Comparison of ENCODE assay signal across 8 mouse cellular contexts in the genomic region with DNA sequence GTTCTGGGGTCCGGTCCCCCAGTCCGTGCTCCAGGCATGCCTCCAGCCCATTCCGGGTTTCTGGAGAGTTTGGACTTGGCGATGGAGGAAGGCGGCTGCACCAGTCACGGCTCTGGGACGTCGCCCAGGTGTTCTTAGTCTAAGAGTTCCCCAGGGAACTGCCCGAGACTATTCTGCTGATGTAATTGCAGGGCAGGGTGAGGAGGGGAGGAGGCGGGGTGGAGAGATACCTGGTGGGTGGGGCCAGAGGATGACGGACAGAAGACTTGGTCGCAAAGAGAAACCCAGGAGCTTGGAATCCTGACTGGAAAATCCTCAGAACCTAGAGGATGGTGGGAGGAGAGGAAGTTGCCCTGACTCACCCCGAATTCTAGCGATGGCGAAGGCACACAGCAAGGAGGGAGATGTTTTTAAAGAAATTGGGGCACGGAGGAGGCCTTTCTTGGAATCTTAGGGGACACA. TPM values are rescaled to one million over a fixed set of nuclear protein-coding genes. Genes with fewer than 3 reads are reported as not detected.
A peak's percentile ranks its signal among the peaks of the same experiment; 100 is the strongest.
DNase-seq lines count a peak whose midpoint lies in the region; ATAC-seq lines count a peak whose summit lies in the region.

No protein-coding gene starts in this region.

- no peak for ATAC-seq in heart, embryonic 15.5 days (replicated peaks; ENCODE audit: insufficient number of reproducible peaks, insufficient read depth, low FRiP score, low read depth)
- ATAC-seq in hindbrain, embryonic 14.5 days (ENCODE audit: low FRiP score), result no peak
- ATAC-seq in midbrain, embryonic 13.5 days, result no peak

- H3K9me3 ChIP-seq in heart, embryonic 15.5 days (replicated peaks), result no peaks in the 10 kb centered on the region
- no peaks in the 10 kb centered on the region for H3K9me3 ChIP-seq in hindbrain, embryonic 14.5 days (ENCODE audit: control insufficient read depth, low read length)
- no peaks in the 10 kb centered on the region for H3K9me3 ChIP-seq in midbrain, embryonic 13.5 days

- H3K4me3 ChIP-seq in heart, embryonic 15.5 days, result 0 out of 2 replicates have a peak overlapping the region, but pooled peaks have one; percentile 19
- H3K4me3 ChIP-seq in hindbrain, embryonic 14.5 days (replicated peaks; ENCODE audit: low read length), result peak overlapping the region; percentile 23
- peak overlapping the region; percentile 20 for H3K4me3 ChIP-seq in midbrain, embryonic 13.5 days (replicated peaks)

- no peaks in the 10 kb centered on the region for H3K36me3 ChIP-seq in heart, embryonic 15.5 days
- H3K36me3 ChIP-seq in hindbrain, embryonic 14.5 days (replicated peaks; ENCODE audit: control insufficient read depth, insufficient read depth), result no peaks in the 10 kb centered on the region
- no peaks in the 10 kb centered on the region for H3K36me3 ChIP-seq in midbrain, embryonic 13.5 days

- no peak overlapping the region for H3K27ac ChIP-seq in heart, embryonic 15.5 days
- no peak overlapping the region for H3K27ac ChIP-seq in hindbrain, embryonic 14.5 days
- H3K27ac ChIP-seq in midbrain, embryonic 13.5 days, result no peak overlapping the region

- H3K27me3 ChIP-seq in heart, embryonic 15.5 days, result peaks cover 16% of the 10 kb centered on the region; the same call in 1 of the 2 replicates
- H3K27me3 ChIP-seq in hindbrain, embryonic 14.5 days (ENCODE audit: control insufficient read depth, insufficient read depth, low read length), result peaks cover 19% of the 10 kb centered on the region; the same call in 1 of the 2 replicates
- H3K27me3 ChIP-seq in midbrain, embryonic 13.5 days, result peaks cover 26% of the 10 kb centered on the region

- DNase-seq in heart, adult 9 months (ENCODE audit: low spot score in 2 of 2), result no peak
- peak; percentile 35 to 58 for DNase-seq in cerebellum, postnatal 25 days
- no peak for DNase-seq in hindbrain, embryonic 14.5 days (ENCODE audit: low spot score)
- peak; percentile 33 to 53 for DNase-seq in left cerebral cortex, postnatal 36 days (ENCODE audit: low spot score in 2 of 2)
- no peak for DNase-seq in thymus, adult 18-20 months
- DNase-seq in urinary bladder, adult 2 months (ENCODE audit: low spot score), result no peak

- no peak overlapping the region for H3K9ac ChIP-seq in heart, embryonic 15.5 days
- H3K9ac ChIP-seq in hindbrain, embryonic 14.5 days, result peak overlapping the region; percentile 39; the same call in 1 of the 2 replicates
- no peak overlapping the region; the same call in 1 of the 2 replicates for H3K9ac ChIP-seq in midbrain, embryonic 13.5 days (replicated peaks)

- intact Hi-C loops in left cerebral cortex, postnatal 36 days (cut with DNase I), result no loop called here

- H3K4me2 ChIP-seq in heart, embryonic 15.5 days, result peak overlapping the region; percentile 47
- H3K4me2 ChIP-seq in hindbrain, embryonic 14.5 days (replicated peaks), result peak overlapping the region; percentile 51
- peak overlapping the region; percentile 39 for H3K4me2 ChIP-seq in midbrain, embryonic 13.5 days (replicated peaks)

- H3K4me1 ChIP-seq in heart, embryonic 15.5 days (replicated peaks), result peaks cover 9% of the 10 kb centered on the region
- H3K4me1 ChIP-seq in hindbrain, embryonic 14.5 days (replicated peaks; ENCODE audit: control insufficient read depth, insufficient read depth, low read length), result peaks cover 8% of the 10 kb centered on the region
- peaks cover 6% of the 10 kb centered on the region; the same call in 1 of the 2 replicates for H3K4me1 ChIP-seq in midbrain, embryonic 13.5 days (replicated peaks)

- WGBS in heart, embryonic 15.5 days, result 4% methylated on average over 16 of the region's 16 CpGs
- 4% methylated on average over 16 of the region's 16 CpGs for WGBS in hindbrain, embryonic 14.5 days
- 6% methylated on average over 16 of the region's 16 CpGs for WGBS in midbrain, embryonic 13.5 days

RNA-seq across cellular contexts. Expression of gene Ifnl2, which starts 22.2 kb away (rescaled TPM):
- not detected in 2 replicates for polyA plus RNA-seq in heart, embryonic 15.5 days (2015; fragmentation: Nextera tagmentation; extraction: Ambion mirVana)
- polyA plus RNA-seq in hindbrain, embryonic 14.5 days (2014; fragmentation: Nextera tagmentation; extraction: Ambion mirVana), result not detected in 2 replicates
- not detected for total RNA-seq in left cerebral cortex, postnatal 36 days (2021)
- polyA plus RNA-seq in midbrain, embryonic 13.5 days (2015; fragmentation: Nextera tagmentation; extraction: Ambion mirVana), result not detected in 2 replicates
- not detected in 2 replicates for polyA plus RNA-seq in urinary bladder, adult 2 months (2012; rRNA removed)

RNA-seq across cellular contexts. Expression of gene Ifnl3, which starts 34.6 kb away (rescaled TPM):
- not detected in 2 replicates for polyA plus RNA-seq in heart, embryonic 15.5 days (2015; fragmentation: Nextera tagmentation; extraction: Ambion mirVana)
- polyA plus RNA-seq in hindbrain, embryonic 14.5 days (2014; fragmentation: Nextera tagmentation; extraction: Ambion mirVana), result not detected in 2 replicates
- not detected for total RNA-seq in left cerebral cortex, postnatal 36 days (2021)
- polyA plus RNA-seq in midbrain, embryonic 13.5 days (2015; fragmentation: Nextera tagmentation; extraction: Ambion mirVana), result not detected in 2 replicates
- not detected in 2 replicates for polyA plus RNA-seq in urinary bladder, adult 2 months (2012; rRNA removed)

RNA-seq across cellular contexts. Expression of gene Lrfn1, which starts 36.3 kb away (rescaled TPM):
- polyA plus RNA-seq in heart, embryonic 15.5 days (2015; fragmentation: Nextera tagmentation; extraction: Ambion mirVana), result 1.1 and 1.5 TPM in 2 replicates
- polyA plus RNA-seq in hindbrain, embryonic 14.5 days (2014; fragmentation: Nextera tagmentation; extraction: Ambion mirVana), result 25.5 and 28.7 TPM in 2 replicates
- total RNA-seq in left cerebral cortex, postnatal 36 days (2021), result 10 to 100 TPM; 85.9 to 93.8 TPM
- polyA plus RNA-seq in midbrain, embryonic 13.5 days (2015; fragmentation: Nextera tagmentation; extraction: Ambion mirVana), result 9.1 and 11.8 TPM in 2 replicates
- 3.9 and 4.3 TPM in 2 replicates for polyA plus RNA-seq in urinary bladder, adult 2 months (2012; rRNA removed)

RNA-seq across cellular contexts. Expression of gene Gmfg, which starts 50.8 kb away (rescaled TPM):
- 9.6 and 20.9 TPM in 2 replicates for polyA plus RNA-seq in heart, embryonic 15.5 days (2015; fragmentation: Nextera tagmentation; extraction: Ambion mirVana)
- 4.7 and 6.6 TPM in 2 replicates for polyA plus RNA-seq in hindbrain, embryonic 14.5 days (2014; fragmentation: Nextera tagmentation; extraction: Ambion mirVana)
- 1 to 10 TPM; 1.3 to 2.0 TPM for total RNA-seq in left cerebral cortex, postnatal 36 days (2021)
- polyA plus RNA-seq in midbrain, embryonic 13.5 days (2015; fragmentation: Nextera tagmentation; extraction: Ambion mirVana), result 3.0 and 4.7 TPM in 2 replicates
- polyA plus RNA-seq in urinary bladder, adult 2 months (2012; rRNA removed), result 18.6 and 20.7 TPM in 2 replicates

RNA-seq across cellular contexts. Expression of gene Sycn, which starts 52.6 kb away (rescaled TPM):
- not detected in 2 replicates for polyA plus RNA-seq in heart, embryonic 15.5 days (2015; fragmentation: Nextera tagmentation; extraction: Ambion mirVana)
- not detected in 2 replicates for polyA plus RNA-seq in hindbrain, embryonic 14.5 days (2014; fragmentation: Nextera tagmentation; extraction: Ambion mirVana)
- not detected for total RNA-seq in left cerebral cortex, postnatal 36 days (2021)
- not detected in 2 replicates for polyA plus RNA-seq in midbrain, embryonic 13.5 days (2015; fragmentation: Nextera tagmentation; extraction: Ambion mirVana)
- polyA plus RNA-seq in urinary bladder, adult 2 months (2012; rRNA removed), result 0.27 TPM in 1 of 2 replicates, not detected in the other

Comparison
In these comparisons a context has a peak if more than half of its experiments do, and no peak if none do; other contexts are left out.
1. DNase-seq: peak in cerebellum, postnatal 25 days (2 of 2) and left cerebral cortex, postnatal 36 days (2 of 2); none in heart, adult 9 months (0 of 2), hindbrain, embryonic 14.5 days (single experiment), thymus, adult 18-20 months (0 of 2) and urinary bladder, adult 2 months (single experiment).
2. Peak in every context shown above with its lines, with median percentiles within 50 percentile points of each other: H3K4me2 ChIP-seq and H3K4me3 ChIP-seq.